Mouse (Mus musculus): ENCODE measurements around the gene Bcl6b. TPM values are rescaled to one million over a fixed set of nuclear protein-coding genes. Genes with fewer than 3 reads are reported as not detected.

Gene Bcl6b
- polyA plus RNA-seq, 1 experiment: not detected

DNA sequence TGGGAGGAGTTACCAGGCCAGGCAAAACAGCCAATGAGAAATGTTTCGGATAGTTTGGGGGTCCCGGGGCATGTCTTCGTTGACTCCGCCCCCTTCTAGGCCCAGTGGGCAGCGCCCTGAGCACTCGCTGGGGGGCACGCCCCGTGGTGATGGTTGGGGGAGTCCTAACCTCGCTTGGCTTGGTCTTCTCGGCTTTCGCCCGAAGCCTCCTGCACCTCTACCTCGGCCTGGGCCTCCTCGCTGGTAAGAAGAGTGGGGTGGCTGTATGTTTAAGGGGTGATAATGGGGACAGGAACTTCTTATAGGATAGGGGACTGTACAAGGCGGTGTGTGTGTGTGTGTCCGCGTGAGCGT, 14.8 kb downstream of the Bcl6b start:
- Histone ChIP-seq H3K9me3 (no peaks in the 10 kb centered on the region), H3K27me3 (replicated peaks) (peaks cover 54% of the 10 kb centered on the region), H3K4me3 (replicated peaks) (no peak overlapping the region), H3K36me3 (replicated peaks; ENCODE audit: low read length) (peaks cover 39% of the 10 kb centered on the region), H3K4me1 (peaks cover 40% of the 10 kb centered on the region)
- TF ChIP-seq GATA1 (IDR thresholded peaks at IDR 0.05; ENCODE audit: borderline replicate concordance, low read length) (no peak), FLI1 (IDR thresholded peaks at IDR 0.05; ENCODE audit: low read length) (no peak)

DNA sequence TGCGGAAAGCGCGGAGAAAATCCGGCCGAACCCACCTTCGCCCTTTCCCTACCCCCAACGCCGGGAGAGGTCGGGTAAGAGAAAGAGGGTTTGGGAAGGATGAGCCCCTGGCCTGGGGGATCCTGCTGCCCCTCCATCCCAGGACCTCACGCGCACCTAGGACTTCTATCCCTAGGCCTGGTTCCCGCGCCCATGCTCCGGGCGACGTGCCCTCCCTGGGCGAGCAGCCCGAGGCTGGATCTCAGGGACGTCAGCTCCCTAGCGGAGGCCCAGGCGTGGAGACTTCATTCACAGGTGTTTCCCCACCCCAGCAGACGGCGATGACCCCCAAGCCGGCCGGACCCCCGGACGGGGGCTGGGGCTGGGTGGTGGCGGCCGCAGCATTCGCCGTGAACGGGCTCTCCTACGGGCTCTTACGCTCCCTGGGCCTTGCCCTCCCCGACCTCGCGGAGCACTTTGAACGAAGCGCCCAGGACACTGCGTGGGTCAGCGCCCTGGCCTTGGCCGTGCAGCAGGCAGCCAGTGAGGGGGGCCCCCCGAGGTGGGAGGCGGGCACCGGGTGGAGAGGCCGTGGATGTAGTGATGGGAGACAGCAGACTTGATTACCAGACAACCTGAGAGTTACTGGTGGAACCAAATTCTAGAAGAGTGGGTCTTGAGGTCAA, 15.3 kb downstream of the Bcl6b start:
- no peak overlapping the region for H3K4me3 ChIP-seq (replicated peaks)

DNA sequence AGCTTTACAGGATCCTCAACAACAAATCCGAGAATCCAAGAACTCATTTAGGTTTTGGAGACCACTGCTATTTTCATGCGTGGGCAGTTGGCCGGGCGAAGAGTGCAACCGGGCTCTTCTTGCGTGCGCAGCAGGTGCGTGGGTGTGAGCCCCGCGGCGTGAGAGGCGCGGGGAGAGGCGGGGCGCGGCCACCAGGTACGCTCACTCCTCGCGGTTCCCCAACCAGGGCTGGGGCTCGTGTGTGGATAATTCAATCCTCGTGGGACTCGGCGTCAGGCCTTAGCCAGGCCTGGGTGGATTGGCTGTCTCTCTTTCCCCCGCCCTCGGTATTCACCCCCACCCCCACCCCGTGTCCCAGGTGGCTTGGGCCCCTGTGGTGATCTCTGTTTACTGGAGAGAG, 15.9 kb downstream of the Bcl6b start:
- Histone ChIP-seq H3K9me3 (no peaks in the 10 kb centered on the region), H3K27me3 (replicated peaks) (peaks cover 54% of the 10 kb centered on the region), H3K4me1 (peaks cover 34% of the 10 kb centered on the region), H3K4me3 (replicated peaks) (no peak overlapping the region), H3K36me3 (replicated peaks; ENCODE audit: low read length) (peaks cover 34% of the 10 kb centered on the region)
- TF ChIP-seq GATA1 (IDR thresholded peaks at IDR 0.05; ENCODE audit: borderline replicate concordance, low read length) (no peak), FLI1 (IDR thresholded peaks at IDR 0.05; ENCODE audit: low read length) (no peak)

More for the DNA sequence above, 15.3 kb downstream of the Bcl6b start:
- peaks cover 35% of the 10 kb centered on the region for H3K4me1 ChIP-seq
- H3K9me3 ChIP-seq: no peaks in the 10 kb centered on the region
- peaks cover 56% of the 10 kb centered on the region for H3K27me3 ChIP-seq (replicated peaks)
- TF ChIP-seq FLI1 (IDR thresholded peaks at IDR 0.05; ENCODE audit: low read length) (no peak), GATA1 (IDR thresholded peaks at IDR 0.05; ENCODE audit: borderline replicate concordance, low read length) (no peak)
- peaks cover 39% of the 10 kb centered on the region for H3K36me3 ChIP-seq (replicated peaks; ENCODE audit: low read length)

DNA sequence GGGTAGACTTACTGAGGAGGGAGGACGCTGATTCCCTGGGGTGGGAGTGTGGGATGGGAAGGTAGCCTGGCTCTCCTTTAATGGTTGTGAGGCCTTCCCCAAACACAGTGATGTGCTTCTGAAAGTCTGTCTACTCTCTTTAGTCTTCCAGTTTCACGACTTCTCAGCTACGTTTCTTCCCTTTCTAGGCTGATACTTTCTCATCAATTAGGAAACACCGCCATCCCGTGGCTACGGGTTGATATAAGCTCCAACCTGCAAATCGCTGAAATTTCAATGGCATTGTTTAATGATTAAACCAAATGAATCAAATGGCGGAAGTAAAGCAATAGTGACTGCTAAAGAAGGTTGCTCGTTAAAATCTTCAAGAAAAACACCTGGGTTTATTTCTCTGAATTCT, 16.7 kb downstream of the Bcl6b start:
- peaks cover 33% of the 10 kb centered on the region for H3K4me1 ChIP-seq
- TF ChIP-seq GATA1 (IDR thresholded peaks at IDR 0.05; ENCODE audit: borderline replicate concordance, low read length) (no peak), FLI1 (IDR thresholded peaks at IDR 0.05; ENCODE audit: low read length) (no peak)
- H3K9me3 ChIP-seq: no peaks in the 10 kb centered on the region
- peaks cover 26% of the 10 kb centered on the region for H3K36me3 ChIP-seq (replicated peaks; ENCODE audit: low read length)
- peaks cover 61% of the 10 kb centered on the region for H3K27me3 ChIP-seq (replicated peaks)
- H3K4me3 ChIP-seq (replicated peaks): no peak overlapping the region

DNA sequence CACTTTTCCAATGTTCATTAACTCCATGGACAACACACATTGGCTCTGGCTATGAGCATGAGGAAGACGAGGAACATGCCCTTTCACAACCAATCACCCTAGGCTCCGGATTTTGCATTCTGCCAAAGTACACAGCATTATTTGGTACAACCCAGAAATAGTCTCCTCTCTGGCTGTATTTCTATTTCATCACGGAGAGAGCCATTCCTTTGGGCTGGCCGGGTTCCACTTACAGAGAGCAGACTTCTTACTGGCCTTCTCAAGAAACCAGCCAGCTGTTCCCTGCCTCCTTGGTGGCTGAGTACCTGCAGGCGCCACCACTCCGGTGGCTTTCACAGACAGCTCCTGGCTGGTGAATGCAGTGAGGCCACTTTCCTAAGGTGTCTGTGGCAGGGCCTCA, 17.2 kb downstream of the Bcl6b start, which contains the start of gene Slc16a11:
Slc16a11 (plus strand) TSS at position 330 of the 400 bp plus-strand sequence.
- H3K27me3 ChIP-seq (replicated peaks): peaks cover 64% of the 10 kb centered on the region

DNA sequence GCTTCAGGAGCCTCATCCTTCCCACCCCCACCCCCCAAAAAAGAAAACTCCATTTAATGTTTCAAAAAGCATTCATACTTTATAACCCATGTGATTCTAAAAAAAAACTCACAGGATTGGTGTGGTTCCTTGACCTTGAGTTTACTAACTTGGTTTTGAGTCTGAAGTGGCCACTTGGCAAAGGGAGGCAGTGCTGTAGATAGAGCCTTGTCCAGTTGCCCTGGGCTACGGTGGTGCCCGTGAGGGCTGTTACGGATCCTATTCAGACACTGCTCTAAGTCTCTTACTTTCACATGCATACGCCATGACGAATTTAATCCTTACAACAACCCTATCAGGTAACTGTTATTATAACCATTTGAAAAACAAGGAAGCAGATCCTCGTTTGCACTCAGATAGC, 17.6 kb downstream of the Bcl6b start:
- TF ChIP-seq FLI1 (IDR thresholded peaks at IDR 0.05; ENCODE audit: low read length): no peak
- no peak for TF ChIP-seq GATA1 (IDR thresholded peaks at IDR 0.05; ENCODE audit: borderline replicate concordance, low read length)
- peaks cover 16% of the 10 kb centered on the region for H3K36me3 ChIP-seq (replicated peaks; ENCODE audit: low read length)
- peaks cover 67% of the 10 kb centered on the region for H3K27me3 ChIP-seq (replicated peaks)
- no peaks in the 10 kb centered on the region for H3K9me3 ChIP-seq
- peaks cover 30% of the 10 kb centered on the region for H3K4me1 ChIP-seq
- H3K4me3 ChIP-seq (replicated peaks): no peak overlapping the region

More for the DNA sequence above, 17.2 kb downstream of the Bcl6b start, which contains the start of gene Slc16a11:
- H3K36me3 ChIP-seq (replicated peaks; ENCODE audit: low read length): peaks cover 21% of the 10 kb centered on the region
- no peak within 1 kb of the TSS for H3K4me3 ChIP-seq (replicated peaks)
- no peaks in the 10 kb centered on the region for H3K9me3 ChIP-seq
- no peak for TF ChIP-seq GATA1 (IDR thresholded peaks at IDR 0.05; ENCODE audit: borderline replicate concordance, low read length)
- TF ChIP-seq FLI1 (IDR thresholded peaks at IDR 0.05; ENCODE audit: low read length): no peak
- H3K4me1 ChIP-seq: peaks cover 28% of the 10 kb centered on the region

DNA sequence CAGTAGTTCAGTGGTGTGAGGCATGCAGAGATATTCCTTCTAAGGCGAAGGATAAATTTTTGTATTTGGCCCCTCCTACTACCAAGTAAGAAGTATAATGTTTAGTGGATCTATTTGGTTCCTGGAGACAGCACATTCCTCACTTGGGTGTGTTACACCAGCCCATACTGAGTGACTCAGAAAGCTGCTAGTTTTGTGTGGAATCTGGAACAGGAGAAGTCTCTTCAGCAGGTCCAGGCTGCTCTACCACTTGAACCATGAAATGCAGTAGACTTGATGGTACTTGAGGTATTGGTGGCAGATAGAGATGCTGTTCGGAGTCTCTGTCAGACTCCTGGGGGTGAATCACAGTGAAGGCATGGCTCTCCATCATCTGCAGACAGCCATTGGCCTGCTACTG, 18.9 kb downstream of the Bcl6b start:
- peaks cover 4% of the 10 kb centered on the region for H3K36me3 ChIP-seq (replicated peaks; ENCODE audit: low read length)
- peaks cover 76% of the 10 kb centered on the region for H3K27me3 ChIP-seq (replicated peaks)
- no peak for TF ChIP-seq GATA1 (IDR thresholded peaks at IDR 0.05; ENCODE audit: borderline replicate concordance, low read length)
- no peak for TF ChIP-seq FLI1 (IDR thresholded peaks at IDR 0.05; ENCODE audit: low read length)
- H3K4me3 ChIP-seq (replicated peaks): no peak overlapping the region
- H3K4me1 ChIP-seq: peaks cover 38% of the 10 kb centered on the region
- H3K9me3 ChIP-seq: no peaks in the 10 kb centered on the region

DNA sequence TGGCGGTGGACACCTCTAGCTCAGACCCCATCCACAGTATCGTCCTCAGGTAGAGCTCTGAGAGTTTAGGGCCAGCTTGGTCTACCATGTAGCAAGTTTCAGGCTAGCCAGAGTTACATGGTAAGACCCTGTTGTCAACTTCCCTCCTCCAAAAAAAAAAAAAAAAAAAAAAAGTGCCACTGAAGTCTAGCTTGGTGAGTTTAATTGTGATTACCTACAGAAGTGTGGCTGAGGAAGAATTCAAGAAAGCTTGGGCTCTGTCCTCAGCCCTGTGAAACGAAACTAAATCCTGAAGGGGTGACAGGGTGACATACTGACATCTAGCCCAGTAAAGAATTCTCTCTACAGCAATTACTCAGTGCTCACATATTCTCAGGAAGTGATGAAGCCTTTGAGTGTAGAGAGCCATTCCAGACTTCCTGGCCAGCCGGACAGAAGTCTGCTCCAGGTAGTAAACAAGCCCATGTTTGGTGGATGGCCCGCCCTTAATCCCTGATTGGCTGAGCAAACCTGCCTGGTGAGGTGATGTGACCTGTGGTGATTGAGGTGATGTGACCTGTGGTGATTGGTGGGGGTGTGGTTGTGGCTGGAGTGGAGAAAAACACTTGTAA, 20.7 kb downstream of the Bcl6b start:
- Histone ChIP-seq H3K36me3 (replicated peaks; ENCODE audit: low read length) (no peaks in the 10 kb centered on the region), H3K9me3 (no peaks in the 10 kb centered on the region), H3K4me1 (peaks cover 40% of the 10 kb centered on the region), H3K27me3 (replicated peaks) (peaks cover 68% of the 10 kb centered on the region), H3K4me3 (replicated peaks) (no peak overlapping the region)
- TF ChIP-seq FLI1 (IDR thresholded peaks at IDR 0.05; ENCODE audit: low read length) (no peak), GATA1 (IDR thresholded peaks at IDR 0.05; ENCODE audit: borderline replicate concordance, low read length) (no peak)

DNA sequence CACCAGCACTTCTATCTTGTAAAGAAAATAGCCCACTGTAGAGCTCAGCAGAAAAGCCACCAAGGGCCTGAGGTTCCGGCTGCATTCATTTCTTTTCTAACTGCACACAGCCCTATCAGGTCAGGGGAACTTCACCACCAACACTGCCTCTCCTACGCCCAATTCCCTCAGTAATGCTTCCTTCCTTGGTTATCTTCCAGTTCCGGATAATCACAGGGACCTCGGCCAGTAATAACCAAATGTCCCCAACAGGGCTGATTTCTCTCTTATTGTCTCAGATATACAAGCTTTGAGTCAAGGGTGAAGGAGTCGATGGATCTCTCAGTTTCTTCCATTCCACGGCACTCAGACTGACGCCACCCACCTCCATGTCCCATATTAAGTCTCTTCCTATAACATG, 22.3 kb downstream of the Bcl6b start:
- H3K4me3 ChIP-seq (replicated peaks): no peak overlapping the region
- peaks cover 41% of the 10 kb centered on the region for H3K4me1 ChIP-seq
- no peak for TF ChIP-seq GATA1 (IDR thresholded peaks at IDR 0.05; ENCODE audit: borderline replicate concordance, low read length)
- TF ChIP-seq FLI1 (IDR thresholded peaks at IDR 0.05; ENCODE audit: low read length): no peak
- H3K36me3 ChIP-seq (replicated peaks; ENCODE audit: low read length): no peaks in the 10 kb centered on the region
- H3K9me3 ChIP-seq: no peaks in the 10 kb centered on the region
- peaks cover 65% of the 10 kb centered on the region for H3K27me3 ChIP-seq (replicated peaks)

DNA sequence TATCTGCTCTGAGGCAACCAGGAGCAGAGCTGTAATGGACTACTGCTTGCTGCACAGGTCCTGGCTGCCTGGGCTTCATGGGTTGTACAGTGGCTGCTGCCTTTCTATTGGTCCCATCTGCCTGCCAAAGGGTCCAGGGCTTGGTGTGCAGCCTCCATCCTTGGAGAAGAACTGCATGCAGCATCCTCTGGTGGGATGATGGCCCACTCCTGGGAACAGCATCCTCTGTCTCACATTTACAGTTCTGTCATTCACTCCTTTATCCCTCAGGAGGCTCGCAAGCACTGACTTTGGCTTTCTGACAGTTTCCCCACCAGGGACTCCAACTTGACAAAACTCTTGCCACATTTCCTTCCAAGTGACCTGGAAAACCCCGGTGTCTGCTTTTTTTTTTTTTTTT, 22.8 kb downstream of the Bcl6b start:
- Histone ChIP-seq H3K27me3 (replicated peaks) (peaks cover 66% of the 10 kb centered on the region), H3K4me3 (replicated peaks) (no peak overlapping the region), H3K36me3 (replicated peaks; ENCODE audit: low read length) (no peaks in the 10 kb centered on the region), H3K4me1 (peaks cover 46% of the 10 kb centered on the region), H3K9me3 (0 out of 2 replicates have a peak, but pooled peaks cover 3% of the 10 kb centered on the region)
- TF ChIP-seq FLI1 (IDR thresholded peaks at IDR 0.05; ENCODE audit: low read length) (no peak), GATA1 (IDR thresholded peaks at IDR 0.05; ENCODE audit: borderline replicate concordance, low read length) (no peak)
